Mouse (Mus musculus): Measurements from ENCODE around the gene Ctnnd2. TPM values are rescaled to one million over a fixed set of nuclear protein-coding genes. Genes with fewer than 3 reads are reported as not detected.

Ctnnd2 gene
- total RNA-seq, 2 experiments from 2014 or later = 268 to 276 TPM

- DNase-seq (ENCODE audit: low spot score in 2 of 2) = no peak
- intact Hi-C loops (cut with DNase I) = no loop called here
Measured at GRCm38 (mm10) chr15:30463471-30464047, 291.2 kb downstream of the Ctnnd2 start.

GRCm38 (mm10) chr15:30466950-30467543, 294.7 kb downstream of the Ctnnd2 start:
- intact Hi-C loops (cut with DNase I) = no loop called here
- DNase-seq (ENCODE audit: low spot score in 2 of 2) = no peak

- intact Hi-C loops (cut with DNase I) = no loop called here
- DNase-seq (ENCODE audit: low spot score in 2 of 2) = no peak
Measured at GRCm38 (mm10) chr15:30468773-30469172, 296.4 kb downstream of the Ctnnd2 start.

DNA sequence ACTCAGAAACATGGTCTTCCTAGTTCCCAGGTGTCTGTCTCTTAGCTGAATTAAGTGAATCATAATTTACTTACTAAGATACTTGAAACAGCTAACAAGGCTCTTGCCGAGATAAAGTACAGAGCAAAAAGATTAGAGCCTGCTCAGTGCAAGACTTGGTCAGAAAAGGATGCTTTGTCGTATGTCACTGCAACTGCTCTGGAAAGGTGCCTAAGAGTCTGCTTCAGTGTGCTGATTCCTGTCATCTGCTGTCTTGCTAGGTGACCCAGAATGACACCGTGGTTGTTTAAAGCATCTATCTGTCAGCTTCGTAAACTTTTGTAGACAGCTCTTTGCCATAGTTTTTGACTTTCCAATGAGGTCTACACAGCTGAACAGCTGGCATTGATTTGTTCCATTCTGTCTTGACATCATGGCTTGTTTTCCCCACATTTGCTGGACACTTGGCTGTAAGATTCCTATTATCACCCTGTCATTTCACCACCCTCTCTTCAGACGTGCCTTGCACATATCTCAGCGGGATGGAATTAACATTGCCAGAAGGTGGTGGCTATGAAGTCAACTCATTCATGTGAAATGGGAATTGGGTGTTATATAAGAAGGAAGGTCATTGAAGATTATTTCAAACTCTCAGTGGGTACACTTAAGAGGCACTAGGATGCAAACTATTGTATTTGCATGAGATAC, 299.0 kb downstream of the Ctnnd2 start:
- no peak for DNase-seq (ENCODE audit: low spot score in 2 of 2)
- intact Hi-C loops (cut with DNase I) = no loop called here

DNA sequence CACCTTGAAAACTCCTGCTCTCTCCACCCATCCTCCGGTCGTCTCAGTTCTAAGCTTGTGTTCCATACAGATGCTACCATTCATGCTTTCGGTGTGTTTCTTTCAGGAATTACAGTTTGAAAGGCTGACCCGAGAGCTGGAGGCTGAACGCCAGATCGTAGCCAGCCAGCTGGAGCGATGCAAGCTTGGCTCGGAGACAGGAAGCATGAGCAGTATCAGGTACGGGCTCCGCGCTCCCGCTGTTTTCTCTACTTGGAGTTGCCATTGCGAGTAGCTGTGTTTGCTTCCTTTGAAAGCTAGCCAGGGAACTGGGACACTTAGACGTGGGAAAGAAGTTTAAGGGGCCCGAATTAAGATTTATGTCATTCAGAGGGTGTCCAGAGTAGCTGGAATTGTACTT, 308.3 kb downstream of the Ctnnd2 start:
- intact Hi-C loops (cut with DNase I) = no loop called here

GRCm38 (mm10) chr15:30506476-30506875, 334.1 kb downstream of the Ctnnd2 start:
- intact Hi-C loops (cut with DNase I) = no loop called here
- DNase-seq (ENCODE audit: low spot score in 2 of 2) = peak in 1 of 2 experiments; percentile 14

More for the DNA sequence above, 308.3 kb downstream of the Ctnnd2 start:
- peak; percentile 34 to 55 for DNase-seq (ENCODE audit: low spot score in 2 of 2)

GRCm38 (mm10) chr15:30512467-30512866, 340.1 kb downstream of the Ctnnd2 start:
- no peak for DNase-seq (ENCODE audit: low spot score in 2 of 2)
- intact Hi-C loops (cut with DNase I) = no loop called here

GRCm38 (mm10) chr15:30513122-30513521, 340.7 kb downstream of the Ctnnd2 start:
- DNase-seq (ENCODE audit: low spot score in 2 of 2) = no peak
- intact Hi-C loops (cut with DNase I) = no loop called here

DNA sequence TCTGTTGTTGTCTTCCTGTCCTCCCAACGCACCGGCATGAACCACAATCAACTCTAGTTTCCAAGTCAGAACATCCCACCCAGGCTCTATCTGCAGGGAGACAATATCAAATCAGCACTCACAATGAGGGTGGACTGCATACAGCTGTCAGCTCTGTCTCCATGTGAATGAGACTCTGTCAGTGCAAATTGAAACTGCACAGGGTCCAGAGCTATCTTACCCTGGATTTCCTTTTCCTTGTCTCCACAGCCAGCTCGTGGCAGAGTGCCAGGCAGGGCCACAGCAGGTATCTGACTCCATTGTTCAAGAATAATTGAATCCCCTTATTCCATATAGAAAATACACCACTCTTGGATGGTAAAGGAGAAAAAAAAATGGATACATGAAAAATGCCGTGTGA, 343.0 kb downstream of the Ctnnd2 start:
- intact Hi-C loops (cut with DNase I) = no loop called here
- no peak for DNase-seq (ENCODE audit: low spot score in 2 of 2)

- no peak for DNase-seq (ENCODE audit: low spot score in 2 of 2)
Measured at GRCm38 (mm10) chr15:30541459-30541858, 369.1 kb downstream of the Ctnnd2 start.

DNA sequence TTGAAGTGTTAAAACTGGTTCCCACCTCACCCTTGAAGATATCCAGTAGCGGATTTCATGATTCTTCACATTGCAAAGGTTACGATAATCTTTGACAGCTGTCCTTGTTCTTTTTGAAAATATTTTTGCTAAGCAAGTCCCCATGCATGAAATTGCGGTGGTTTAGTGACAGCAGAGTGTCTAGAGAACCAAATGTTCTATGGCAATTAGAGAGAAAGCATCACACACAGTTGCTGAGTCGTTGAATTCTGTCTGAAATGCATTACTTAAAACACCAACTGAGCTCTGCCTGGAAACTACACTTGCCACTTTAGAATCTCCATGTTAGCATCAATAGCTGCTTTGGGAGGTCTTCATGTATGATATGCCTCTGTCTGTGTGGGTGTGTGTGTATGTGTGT, 375.9 kb downstream of the Ctnnd2 start:
- peak in 1 of 2 experiments; percentile 51 for DNase-seq (ENCODE audit: low spot score in 2 of 2)
- intact Hi-C loops (cut with DNase I) = no loop called here

More at GRCm38 (mm10) chr15:30541459-30541858, 369.1 kb downstream of the Ctnnd2 start:
- intact Hi-C loops (cut with DNase I) = no loop called here

DNA sequence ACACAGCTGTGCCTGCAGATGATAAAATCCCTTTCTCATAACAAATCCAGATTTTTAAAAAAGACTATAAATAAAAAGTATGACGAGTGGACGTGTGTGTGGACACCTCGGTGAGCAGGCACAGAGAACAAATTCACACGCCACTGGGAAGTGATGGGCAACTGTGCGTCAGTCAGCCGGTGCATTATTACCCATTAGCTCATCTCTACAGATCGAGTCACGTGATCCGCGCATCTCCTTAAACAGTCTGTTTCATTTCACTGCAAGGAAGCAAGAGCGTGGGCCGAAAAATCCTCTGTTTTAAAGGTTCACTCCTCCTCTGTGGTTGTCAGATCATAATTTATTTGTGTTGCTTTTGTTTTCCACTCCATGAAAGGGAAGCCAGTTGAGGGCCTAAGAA, 378.6 kb downstream of the Ctnnd2 start:
- intact Hi-C loops (cut with DNase I) = no loop called here

GRCm38 (mm10) chr15:30553910-30554406, 381.6 kb downstream of the Ctnnd2 start:
- intact Hi-C loops (cut with DNase I) = no loop called here

More for the DNA sequence above, 378.6 kb downstream of the Ctnnd2 start:
- DNase-seq (ENCODE audit: low spot score in 2 of 2) = no peak

DNA sequence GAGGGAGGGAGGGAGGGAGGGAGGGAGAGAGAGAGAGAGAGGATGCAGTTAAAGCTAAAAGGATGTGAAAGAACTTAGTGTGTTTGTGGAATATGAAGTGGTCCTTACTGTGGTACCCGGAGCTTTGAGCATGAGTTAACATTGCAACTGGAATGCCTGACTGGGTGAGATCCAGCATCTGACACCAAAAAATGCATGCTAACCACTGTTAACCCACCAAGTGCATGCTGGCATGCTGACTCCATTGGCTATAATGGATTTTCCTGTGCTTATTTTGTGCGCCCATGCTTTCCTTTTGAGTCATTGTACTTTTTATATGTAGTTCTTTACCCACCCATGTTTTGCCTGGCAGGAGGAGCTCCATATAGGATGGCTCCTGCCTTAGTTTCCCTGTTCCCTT, 383.4 kb downstream of the Ctnnd2 start:
- intact Hi-C loops (cut with DNase I) = no loop called here
- no peak for DNase-seq (ENCODE audit: low spot score in 2 of 2)

More at GRCm38 (mm10) chr15:30553910-30554406, 381.6 kb downstream of the Ctnnd2 start:
- no peak for DNase-seq (ENCODE audit: low spot score in 2 of 2)

- DNase-seq (ENCODE audit: low spot score in 2 of 2) = peak in 1 of 2 experiments; percentile 0
- intact Hi-C loops (cut with DNase I) = no loop called here
Measured at GRCm38 (mm10) chr15:30562375-30562774, 390.0 kb downstream of the Ctnnd2 start.

- no peak for DNase-seq (ENCODE audit: low spot score in 2 of 2)
- intact Hi-C loops (cut with DNase I) = no loop called here
Measured at GRCm38 (mm10) chr15:30564594-30564993, 392.2 kb downstream of the Ctnnd2 start.

DNA sequence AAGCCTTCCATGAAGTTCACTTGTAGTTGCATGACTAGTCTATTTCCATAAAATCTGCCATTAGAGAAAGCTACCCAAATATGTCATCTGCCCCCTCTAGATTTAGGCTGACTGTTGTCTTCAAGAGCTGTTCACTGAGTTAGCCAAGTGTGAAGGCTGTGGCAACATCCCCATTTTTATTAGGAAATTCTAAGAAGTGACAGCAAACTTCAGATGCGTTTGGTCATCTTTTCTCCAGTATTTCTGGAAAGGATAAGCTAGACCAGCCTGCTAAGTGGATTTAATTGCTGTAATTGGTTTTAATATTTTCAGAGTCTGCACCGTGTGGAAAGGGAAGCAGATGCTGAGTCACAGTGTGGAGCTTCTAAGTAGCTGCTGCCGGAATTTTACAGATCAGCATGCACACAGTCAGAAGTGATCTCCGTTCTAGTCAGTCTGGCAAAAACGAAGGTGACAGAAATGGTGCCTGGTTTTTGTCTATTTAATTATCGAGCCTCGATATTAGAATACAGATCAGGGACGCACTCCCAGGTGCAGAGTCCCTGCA, 397.9 kb downstream of the Ctnnd2 start:
- peak in 1 of 2 experiments; percentile 33 for DNase-seq (ENCODE audit: low spot score in 2 of 2)
- intact Hi-C loops (cut with DNase I) = no loop called here

DNA sequence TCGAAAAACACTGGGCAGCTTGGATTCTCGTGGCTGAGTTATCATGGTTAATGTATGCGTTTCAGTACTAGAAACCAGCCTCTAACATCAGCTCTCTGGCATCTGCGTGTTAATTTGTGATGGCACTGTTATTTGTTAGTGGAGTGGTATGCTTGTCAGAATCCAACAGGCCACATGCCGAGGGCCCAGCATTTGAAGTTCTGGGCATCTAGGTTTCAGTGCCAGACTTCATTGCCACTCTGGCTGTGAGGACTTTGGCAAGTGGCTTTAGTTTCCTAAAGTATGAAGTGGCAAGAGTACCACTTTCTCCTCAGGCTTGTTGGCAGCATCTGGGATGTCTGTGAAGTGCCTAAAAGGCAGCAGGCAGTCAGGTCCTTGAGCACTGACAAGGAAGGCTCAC, 415.1 kb downstream of the Ctnnd2 start:
- no peak for DNase-seq (ENCODE audit: low spot score in 2 of 2)
- intact Hi-C loops (cut with DNase I) = no loop called here

DNA sequence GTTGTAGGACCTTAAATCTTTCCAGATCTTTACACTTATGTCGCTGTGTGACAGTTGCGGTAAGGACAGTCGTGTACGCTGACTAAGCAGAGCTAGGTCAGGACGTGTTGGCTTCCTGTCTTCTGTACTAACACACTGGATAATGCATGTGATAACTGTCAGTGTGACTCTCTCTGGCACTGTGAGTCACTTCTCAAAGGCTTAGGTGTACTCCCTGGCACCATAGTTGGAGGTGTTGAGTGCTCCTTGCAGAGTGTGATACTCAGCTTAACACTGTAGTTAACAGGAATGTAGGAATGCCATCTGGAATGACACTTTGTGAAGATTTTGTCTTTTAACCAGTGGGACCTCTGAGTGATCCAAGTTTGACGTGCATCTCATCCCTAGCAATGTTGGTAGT, 418.5 kb downstream of the Ctnnd2 start:
- intact Hi-C loops (cut with DNase I) = no loop called here
- peak in 1 of 2 experiments; percentile 66 for DNase-seq (ENCODE audit: low spot score in 2 of 2)

- DNase-seq (ENCODE audit: low spot score in 2 of 2) = peak in 1 of 2 experiments; percentile 1
- intact Hi-C loops (cut with DNase I) = no loop called here
Measured at GRCm38 (mm10) chr15:30595507-30595906, 423.1 kb downstream of the Ctnnd2 start.
